Mouse (Mus musculus) midbrain, embryonic 11.5 days (tissue): Measurements from ENCODE around the gene Degs1. TPM values are rescaled to one million over a fixed set of nuclear protein-coding genes. Genes with fewer than 3 reads are reported as not detected.
"Not testable (repeated sequence)": the region's sequence is repeated elsewhere in the genome, so short reads cannot be mapped to it uniquely, and the experiment has no call there.

ENCODE experiments used
- ATAC-seq: fragments of 200-750 bp; cut with Nextera tagmentation; 2 replicates; pipeline ENCODE4 v1.8.0; 2017; ENCODE audit warnings: moderate TSS enrichment, moderate library complexity; ENCODE audit not compliant: low FRiP score
- DNase-seq: peaks from one replicate; pipeline ENCODE4 v3.0.0; 2015; ENCODE audit warnings: low spot score; ENCODE audit errors: missing footprints
- H3K27ac ChIP-seq: fragments of 300-500 bp; sonication (generic); 2 replicates; pipeline ENCODE4 v1.5.1; 2014; ENCODE audit warnings: low read depth, low read length
- H3K27me3 ChIP-seq: fragments of 300-500 bp; sonication (generic); 2 replicates; pipeline ENCODE4 v1.6.1; 2014; ENCODE audit warnings: mild to moderate bottlenecking, low read length, moderate library complexity, mixed read lengths; ENCODE audit not compliant: control insufficient read depth, insufficient read depth
- H3K36me3 ChIP-seq: fragments of 300-500 bp; sonication (generic); 2 replicates; pipeline ENCODE4 v1.6.1; 2014; ENCODE audit warnings: mild to moderate bottlenecking, low read length, moderate library complexity, mixed read lengths; ENCODE audit not compliant: control insufficient read depth, insufficient read depth
- H3K4me1 ChIP-seq: fragments of 300-500 bp; sonication (generic); 2 replicates; pipeline ENCODE4 v1.6.1; 2014; ENCODE audit warnings: low read length; ENCODE audit not compliant: control insufficient read depth, insufficient read depth
- H3K4me2 ChIP-seq: fragments of 300-500 bp; sonication (generic); 2 replicates; pipeline ENCODE4 v1.6.1; 2014; ENCODE audit warnings: mild to moderate bottlenecking, moderate library complexity
- H3K4me3 ChIP-seq: fragments of 300-500 bp; sonication (generic); 2 replicates; pipeline ENCODE4 v1.5.1; 2014; ENCODE audit warnings: low read depth, low read length
- H3K9ac ChIP-seq: fragments of 300-500 bp; sonication (generic); 2 replicates; pipeline ENCODE4 v1.6.1; 2014; ENCODE audit warnings: low read length
- H3K9me3 ChIP-seq: fragments of 300-500 bp; sonication (generic); 2 replicates; pipeline ENCODE4 v1.6.1; 2016; ENCODE audit warnings: low read length; ENCODE audit not compliant: control insufficient read depth
- WGBS: fragments of 180-500 bp; shearing (Covaris S2); extraction: QIAGEN DNeasy Blood & Tissue Kit; methylation state at CpG from one replicate; pipeline ENCODE4 v1.1.7; 2014; 5-methylcytosine and 5-hydroxymethylcytosine counted together
- polyA plus RNA-seq: library from polyadenylated mRNA; unstranded; fragments of >200 nt; fragmentation: Nextera tagmentation; extraction: Ambion mirVana; gene quantifications from 2 replicates; pipeline ENCODE4 v1.2.1, GENCODE M21; 2014

The Degs1 gene
- polyA plus RNA-seq, 1 experiment from 2014 or later, result 68.5 TPM

DNA sequence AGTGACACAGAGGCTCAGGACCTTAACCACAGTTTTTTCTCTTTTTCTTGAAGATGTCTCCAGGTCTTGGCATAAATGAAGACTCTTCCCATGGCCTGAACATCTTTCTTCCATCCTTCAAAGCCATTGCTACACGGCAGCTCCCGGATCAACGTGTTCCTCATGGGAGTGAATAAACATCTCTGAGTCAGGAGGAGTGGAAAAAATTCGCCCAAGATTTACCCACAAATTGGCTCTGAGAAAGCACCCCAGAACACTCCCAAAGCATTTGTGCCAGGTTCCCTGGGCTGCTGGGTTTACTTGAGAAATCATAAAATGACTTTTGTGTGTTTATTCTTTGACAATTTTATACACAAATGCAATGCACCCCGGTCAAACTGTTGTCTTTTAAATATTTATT lies 20.3 kb upstream of the Degs1 start:
- H3K27ac ChIP-seq, result no peak overlapping the region
- H3K27me3 ChIP-seq, result no peaks in the 10 kb centered on the region
- H3K9ac ChIP-seq, result no peak overlapping the region
- no peak overlapping the region for H3K4me2 ChIP-seq
- 90% methylated on average over 5 of the region's 5 CpGs for WGBS
- ATAC-seq (no peak), DNase-seq (peak; percentile 74)
- no peak overlapping the region for H3K4me3 ChIP-seq
- H3K4me1 ChIP-seq, result no peaks in the 10 kb centered on the region
- no peaks in the 10 kb centered on the region for H3K9me3 ChIP-seq
- H3K36me3 ChIP-seq, result no peaks in the 10 kb centered on the region

DNA sequence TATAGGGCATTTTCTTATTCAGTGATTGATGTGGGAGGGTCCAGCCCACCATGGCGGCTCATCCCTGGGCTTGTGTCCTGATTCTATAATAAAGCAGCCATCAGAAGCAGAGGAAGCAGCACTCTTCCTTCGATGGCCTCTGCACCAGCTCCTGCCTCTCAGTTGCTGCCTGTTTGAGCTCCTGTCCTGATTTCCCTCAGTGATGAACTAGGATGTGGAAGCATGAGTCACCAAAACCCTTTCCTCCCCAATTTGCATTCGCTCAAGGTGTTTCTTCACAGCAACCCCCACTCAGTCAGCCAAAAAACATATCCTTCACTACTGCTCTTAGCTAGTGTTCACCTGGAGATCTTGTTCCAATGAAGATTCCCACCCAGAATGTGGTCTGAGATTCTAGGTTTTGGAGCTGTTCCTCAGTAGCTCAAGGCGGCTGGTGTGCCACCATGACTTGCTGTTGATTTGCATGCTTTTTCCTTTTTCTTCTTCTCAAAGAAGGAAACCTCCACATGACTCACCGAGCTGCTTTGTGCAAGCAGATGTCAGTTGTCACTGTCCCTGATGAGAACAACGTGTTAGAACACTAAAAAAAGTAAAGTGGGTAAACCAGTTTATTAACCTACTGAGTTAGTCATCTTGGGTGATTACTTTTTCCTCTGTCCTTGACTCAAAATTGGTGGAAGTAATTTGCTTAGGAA lies 19.7 kb upstream of the Degs1 start:
- H3K27me3 ChIP-seq, result no peaks in the 10 kb centered on the region
- ATAC-seq, result no peak
- H3K27ac ChIP-seq, result no peak overlapping the region

DNA sequence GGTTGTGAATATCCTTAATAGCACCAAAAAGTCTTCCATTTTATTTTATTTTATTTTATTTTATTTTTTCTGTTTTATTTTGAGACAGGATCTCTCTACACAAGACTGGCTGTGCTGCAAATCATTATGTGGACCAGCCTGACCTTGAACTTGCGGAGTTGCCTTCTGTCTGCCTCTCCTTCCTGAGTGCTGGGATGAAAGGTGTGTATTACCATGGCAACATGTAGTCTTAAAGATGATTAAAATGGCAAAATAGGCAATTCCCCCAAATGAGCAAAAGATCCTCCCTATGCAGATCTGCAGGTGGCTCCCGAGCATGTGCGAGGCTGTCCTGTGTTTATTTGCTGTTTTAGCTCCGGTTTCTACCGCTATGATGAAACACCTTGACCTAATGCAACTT lies 15.2 kb upstream of the Degs1 start:
- no peaks in the 10 kb centered on the region for H3K4me1 ChIP-seq
- DNase-seq (peak; percentile 62), ATAC-seq (no peak)
- H3K9ac ChIP-seq, result no peak overlapping the region
- no peaks in the 10 kb centered on the region for H3K27me3 ChIP-seq
- H3K4me2 ChIP-seq, result no peak overlapping the region
- H3K9me3 ChIP-seq, result no peaks in the 10 kb centered on the region
- H3K4me3 ChIP-seq, result no peak overlapping the region
- no peak overlapping the region for H3K27ac ChIP-seq
- WGBS, result 95% methylated on average over 5 of the region's 5 CpGs
- H3K36me3 ChIP-seq, result no peaks in the 10 kb centered on the region

More for the DNA sequence above, 19.7 kb upstream of the Degs1 start:
- Histone ChIP-seq H3K9ac (no peak overlapping the region), H3K9me3 (no peaks in the 10 kb centered on the region), H3K36me3 (no peaks in the 10 kb centered on the region), H3K4me2 (no peak overlapping the region), H3K4me1 (no peaks in the 10 kb centered on the region), H3K4me3 (no peak overlapping the region)
- DNase-seq, result peak; percentile 73
- WGBS, result 84% methylated on average over 6 of the region's 6 CpGs

DNA sequence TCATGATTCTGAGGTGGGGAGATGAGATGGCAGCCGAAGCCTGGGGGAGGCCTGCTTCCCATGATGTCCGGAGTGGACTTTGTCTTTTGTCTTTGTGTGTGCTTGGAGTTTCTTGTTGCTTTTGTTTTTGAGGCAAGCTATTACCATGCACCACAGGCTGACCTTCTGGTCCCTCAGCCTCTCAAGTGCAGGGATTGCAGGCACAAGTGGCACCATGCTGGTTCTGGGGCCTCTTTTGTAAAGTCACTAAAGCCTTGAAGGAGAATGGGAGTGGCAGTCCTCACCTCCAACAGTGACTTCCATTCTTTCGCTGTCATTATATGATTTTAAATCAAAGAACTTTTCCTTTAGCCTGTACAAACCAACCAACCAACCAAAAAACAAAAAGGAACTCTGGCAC lies 14.6 kb upstream of the Degs1 start:
- Histone ChIP-seq H3K27me3 (no peaks in the 10 kb centered on the region), H3K9ac (no peak overlapping the region), H3K27ac (no peak overlapping the region), H3K4me2 (no peak overlapping the region), H3K36me3 (no peaks in the 10 kb centered on the region), H3K9me3 (no peaks in the 10 kb centered on the region), H3K4me1 (no peaks in the 10 kb centered on the region), H3K4me3 (no peak overlapping the region)
- WGBS, result 35% methylated on average over 3 of the region's 3 CpGs
- ATAC-seq, result no peak
- peak; percentile 23 for DNase-seq

DNA sequence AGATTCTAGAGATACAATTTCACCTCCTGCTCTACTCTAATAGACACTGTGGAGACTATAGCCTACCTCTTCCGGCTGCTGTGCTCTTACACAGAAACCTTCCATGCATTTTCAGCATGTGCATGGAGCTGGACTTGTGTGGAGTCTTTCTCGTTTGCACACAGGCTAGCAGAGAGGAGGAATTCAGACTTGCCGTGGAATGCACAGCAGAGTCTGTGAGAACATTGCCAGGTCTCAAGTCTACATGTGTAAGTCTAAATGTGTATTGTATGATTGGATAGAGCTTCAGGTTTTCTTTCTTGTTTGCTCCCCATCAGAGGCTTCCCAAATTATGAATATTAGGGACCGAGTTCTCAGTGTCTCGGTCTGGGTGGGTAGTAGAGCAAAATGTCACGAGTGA lies 14.2 kb upstream of the Degs1 start:
- WGBS, result 80% methylated on average over 6 of the region's 6 CpGs
- H3K9me3 ChIP-seq, result no peaks in the 10 kb centered on the region
- no peak overlapping the region for H3K27ac ChIP-seq
- no peak overlapping the region for H3K4me2 ChIP-seq
- H3K36me3 ChIP-seq, result no peaks in the 10 kb centered on the region
- DNase-seq (peak; percentile 62), ATAC-seq (no peak)
- H3K27me3 ChIP-seq, result no peaks in the 10 kb centered on the region
- no peak overlapping the region for H3K9ac ChIP-seq
- no peaks in the 10 kb centered on the region for H3K4me1 ChIP-seq
- no peak overlapping the region for H3K4me3 ChIP-seq

DNA sequence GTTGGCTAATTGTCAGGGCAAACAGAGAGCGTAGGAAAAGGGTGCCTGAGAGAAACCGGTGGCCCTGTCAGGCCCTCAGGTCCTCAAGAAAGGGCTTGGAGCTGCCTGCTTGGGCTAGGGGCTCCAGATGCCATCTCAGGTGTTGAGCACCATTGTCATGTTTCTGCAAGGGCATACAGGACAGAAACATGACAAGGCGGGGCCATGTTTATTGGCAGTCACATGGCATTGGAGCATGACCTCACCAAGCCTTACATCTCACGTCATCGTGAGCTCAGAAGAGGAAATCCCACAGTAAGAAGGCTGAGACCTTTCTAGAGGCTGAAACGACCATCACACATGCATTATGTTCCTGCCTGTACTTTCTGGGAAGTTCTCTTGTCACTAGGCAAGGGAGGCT lies 13.5 kb upstream of the Degs1 start:
- no peaks in the 10 kb centered on the region for H3K27me3 ChIP-seq
- no peaks in the 10 kb centered on the region for H3K4me1 ChIP-seq
- WGBS, result 88% methylated on average over 6 of the region's 6 CpGs
- H3K9me3 ChIP-seq, result no peaks in the 10 kb centered on the region
- no peaks in the 10 kb centered on the region for H3K36me3 ChIP-seq
- H3K9ac ChIP-seq, result no peak overlapping the region
- ATAC-seq, result no peak
- no peak overlapping the region for H3K4me3 ChIP-seq
- no peak overlapping the region for H3K4me2 ChIP-seq
- no peak overlapping the region for H3K27ac ChIP-seq
- no peak for DNase-seq

DNA sequence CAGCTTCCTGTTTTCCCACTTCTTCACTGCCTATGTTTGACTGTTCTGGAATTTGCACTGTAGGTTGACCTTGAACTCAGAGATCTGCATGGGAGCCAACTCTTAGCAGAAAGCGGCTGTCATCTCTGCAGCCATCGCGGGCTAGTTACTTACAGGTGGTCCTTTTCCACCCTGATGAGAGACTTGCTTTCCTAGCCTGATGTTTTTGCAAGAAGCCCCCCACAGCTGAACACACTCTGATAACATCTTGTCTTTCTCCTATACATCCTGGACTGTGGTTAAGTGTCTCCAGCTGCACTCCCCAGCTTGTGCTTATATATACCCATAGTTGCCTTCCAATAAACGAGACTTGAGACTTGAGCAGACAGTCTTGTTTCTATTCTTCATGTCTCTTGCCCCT lies 9.7 kb upstream of the Degs1 start:
- peak; percentile 64 for DNase-seq
- Histone ChIP-seq H3K36me3 (no peaks in the 10 kb centered on the region), H3K4me1 (peaks cover 5% of the 10 kb centered on the region; the same call in 1 of the 2 replicates), H3K9me3 (no peaks in the 10 kb centered on the region), H3K4me2 (no peak overlapping the region), H3K9ac (no peak overlapping the region), H3K27me3 (no peaks in the 10 kb centered on the region), H3K27ac (no peak overlapping the region), H3K4me3 (no peak overlapping the region)
- WGBS, result 74% methylated on average over 4 of the region's 4 CpGs
- ATAC-seq, result no peak

DNA sequence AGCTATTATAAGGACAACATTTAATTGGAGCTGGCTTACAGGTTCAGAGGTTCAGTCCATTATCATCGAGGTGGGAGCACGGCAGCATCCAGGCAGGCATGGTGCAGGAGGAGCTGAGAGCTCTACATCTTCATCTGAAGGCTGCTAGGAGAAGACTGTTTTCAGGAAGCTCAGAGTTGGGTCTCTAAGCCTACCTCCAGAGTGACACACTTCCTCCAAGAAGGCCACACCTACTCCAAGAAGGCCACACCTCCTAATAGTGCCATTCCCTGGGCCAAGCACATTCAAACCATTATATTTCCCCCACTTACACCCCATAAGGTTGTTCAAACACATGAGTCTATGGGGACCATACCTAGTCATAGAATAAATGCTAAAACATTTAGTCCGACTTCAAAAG lies 8.1 kb upstream of the Degs1 start:
- not testable (repeated sequence) for H3K9ac ChIP-seq, ATAC-seq, H3K4me1 ChIP-seq, H3K27me3 ChIP-seq, H3K27ac ChIP-seq, H3K4me2 ChIP-seq, H3K4me3 ChIP-seq, DNase-seq, H3K9me3 ChIP-seq, H3K36me3 ChIP-seq
- 91% methylated on average over 3 of the region's 3 CpGs for WGBS

DNA sequence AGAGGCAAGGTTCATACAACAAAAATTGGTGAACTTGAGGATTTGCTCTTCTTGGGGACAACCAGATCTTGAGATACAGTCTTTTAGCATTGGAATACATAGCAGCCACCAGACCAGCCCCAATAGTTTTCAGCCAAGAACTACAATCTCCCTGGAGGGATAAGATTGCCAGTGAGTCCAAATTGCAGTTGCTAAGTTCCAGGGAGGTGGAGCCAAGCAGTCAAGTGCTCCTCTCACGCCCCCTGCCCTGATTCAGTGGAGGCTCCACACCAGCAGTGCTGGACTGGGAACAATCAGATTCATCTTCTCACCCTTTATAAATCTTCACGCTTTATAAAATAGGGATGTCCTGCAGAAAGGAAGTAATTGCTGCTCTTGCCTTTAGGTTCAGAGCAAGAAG lies 7.2 kb upstream of the Degs1 start:
- Histone ChIP-seq H3K27me3 (no peaks in the 10 kb centered on the region), H3K4me3 (no peak overlapping the region), H3K9ac (no peak overlapping the region), H3K4me1 (peaks cover 5% of the 10 kb centered on the region; the same call in 1 of the 2 replicates), H3K9me3 (no peaks in the 10 kb centered on the region), H3K4me2 (no peak overlapping the region), H3K27ac (no peak overlapping the region), H3K36me3 (no peaks in the 10 kb centered on the region)
- ATAC-seq, result no peak
- WGBS, result 58% methylated on average over 2 of the region's 2 CpGs
- peak; percentile 26 for DNase-seq
